Mouse (Mus musculus) heart, embryonic 14.5 days (tissue): ENCODE data around the gene Mamdc4. TPM values are rescaled to one million over a fixed set of nuclear protein-coding genes. Genes with fewer than 3 reads are reported as not detected.

Experiments used
- ATAC-seq: fragments of 200-750 bp; cut with Nextera tagmentation; 2 replicates; pipeline ENCODE4 v1.8.0; 2017; ENCODE audit warnings: low read depth, moderate TSS enrichment; ENCODE audit not compliant: insufficient number of reproducible peaks, insufficient read depth, low FRiP score
- H3K27ac ChIP-seq, 2 experiments: fragments of 200-500 bp in 1 of 2; fragments of 300-500 bp in 1 of 2; sonication (generic) in 1 of 2; replicated peaks in 1 of 2; 2 replicates each; pipeline ENCODE4 v1.5.1; 2012 to 2014; ENCODE audit warnings: low read depth in 2 of 2, low read length in 2 of 2, control low read depth in 1 of 2, mild to moderate bottlenecking in 1 of 2, mixed read lengths in 1 of 2; ENCODE audit not compliant: control insufficient read depth in 1 of 2, insufficient read depth in 1 of 2
- H3K27me3 ChIP-seq: fragments of 300-500 bp; sonication (generic); 2 replicates; pipeline ENCODE4 v1.6.1; 2014; ENCODE audit warnings: mild to moderate bottlenecking, low read length, control low read depth; ENCODE audit not compliant: control insufficient read depth, insufficient read depth
- H3K36me3 ChIP-seq: fragments of 300-500 bp; sonication (generic); 2 replicates; pipeline ENCODE4 v1.6.1; 2014; ENCODE audit warnings: mild to moderate bottlenecking, control low read depth, low read length, mixed read lengths; ENCODE audit not compliant: control insufficient read depth, insufficient read depth
- H3K4me1 ChIP-seq, 2 experiments: fragments of 200-500 bp in 1 of 2; fragments of 300-500 bp in 1 of 2; sonication (generic) in 1 of 2; 2 replicates each; pipeline ENCODE4 v1.6.1; 2012 to 2014; ENCODE audit warnings: low read length in 2 of 2, control low read depth in 1 of 2, mixed read lengths in 1 of 2; ENCODE audit not compliant: control insufficient read depth in 2 of 2, insufficient read depth in 2 of 2
- H3K4me2 ChIP-seq: fragments of 300-500 bp; sonication (generic); 2 replicates; pipeline ENCODE4 v1.6.1; 2014; ENCODE audit warnings: mild to moderate bottlenecking, low read length
- H3K4me3 ChIP-seq, 2 experiments: fragments of 200-500 bp in 1 of 2; fragments of 300-500 bp in 1 of 2; sonication (generic) in 1 of 2; 2 replicates each; pipeline ENCODE4 v1.5.1; 2012 to 2014; ENCODE audit warnings: low read length in 2 of 2, mild to moderate bottlenecking in 2 of 2, control low read depth in 1 of 2, low read depth in 1 of 2, moderate library complexity in 1 of 2; ENCODE audit not compliant: control insufficient read depth in 1 of 2, insufficient read depth in 1 of 2
- H3K9ac ChIP-seq: fragments of 300-500 bp; sonication (generic); 2 replicates; pipeline ENCODE4 v1.6.1; 2014; ENCODE audit warnings: mild to moderate bottlenecking, low read length
- H3K9me3 ChIP-seq: fragments of 300-500 bp; sonication (generic); 2 replicates; pipeline ENCODE4 v1.6.1; 2016; ENCODE audit warnings: low read length, control low read depth; ENCODE audit not compliant: control insufficient read depth
- WGBS: fragments of 180-500 bp; shearing (Covaris S2); extraction: QIAGEN DNeasy Blood & Tissue Kit; methylation state at CpG from one replicate; pipeline ENCODE4 v1.1.7; 2014; 5-methylcytosine and 5-hydroxymethylcytosine counted together
- polyA plus RNA-seq: library from polyadenylated mRNA; unstranded; fragments of >200 nt; fragmentation: Nextera tagmentation; extraction: Ambion mirVana; gene quantifications from 2 replicates; pipeline ENCODE4 v1.2.1, GENCODE M21; 2014

Gene Mamdc4
- polyA plus RNA-seq, 1 experiment from 2014 or later: 1.4 TPM

GRCm38 (mm10) chr2:25588227-25588907, 13.7 kb upstream of the Mamdc4 start:
- no peak overlapping the region for H3K4me2 ChIP-seq
- H3K9ac ChIP-seq: no peak overlapping the region
- H3K4me1 ChIP-seq: peaks cover 8 to 10% of the 10 kb centered on the region in 2 experiments
- ATAC-seq: no peak
- H3K9me3 ChIP-seq: no peaks in the 10 kb centered on the region
- H3K36me3 ChIP-seq: peaks cover 96% of the 10 kb centered on the region
- no peak overlapping the region for H3K4me3 ChIP-seq
- WGBS: 83% methylated on average over 8 of the region's 8 CpGs
- H3K27ac ChIP-seq: no peak overlapping the region
- no peaks in the 10 kb centered on the region for H3K27me3 ChIP-seq

- H3K27ac ChIP-seq: no peak overlapping the region
- H3K9ac ChIP-seq: no peak overlapping the region
- H3K4me2 ChIP-seq: no peak overlapping the region
- H3K36me3 ChIP-seq: peaks cover 93% of the 10 kb centered on the region
- H3K4me1 ChIP-seq: peaks cover 12 to 14% of the 10 kb centered on the region in 2 experiments
- H3K9me3 ChIP-seq: no peaks in the 10 kb centered on the region
- no peaks in the 10 kb centered on the region for H3K27me3 ChIP-seq
- WGBS: 87% methylated on average over 8 of the region's 8 CpGs
- ATAC-seq: no peak
- no peak overlapping the region for H3K4me3 ChIP-seq
Observed at GRCm38 (mm10) chr2:25587290-25587689, 12.6 kb upstream of the Mamdc4 start.

- WGBS: 78% methylated on average over 3 of the region's 3 CpGs
- peaks cover 76% of the 10 kb centered on the region for H3K36me3 ChIP-seq
- H3K27ac ChIP-seq: no peak overlapping the region
- no peaks in the 10 kb centered on the region for H3K9me3 ChIP-seq
- H3K4me1 ChIP-seq: peaks cover 20 to 24% of the 10 kb centered on the region in 2 experiments
- H3K4me2 ChIP-seq: no peak overlapping the region
- no peak overlapping the region for H3K4me3 ChIP-seq
- H3K27me3 ChIP-seq: peaks cover 8% of the 10 kb centered on the region
- no peak for ATAC-seq
- H3K9ac ChIP-seq: no peak overlapping the region
Observed at GRCm38 (mm10) chr2:25585601-25586000, 11.0 kb upstream of the Mamdc4 start.

- no peak overlapping the region for H3K9ac ChIP-seq
Observed at GRCm38 (mm10) chr2:25584856-25585255, 10.2 kb upstream of the Mamdc4 start.

GRCm38 (mm10) chr2:25584152-25584551, 9.5 kb upstream of the Mamdc4 start:
- no peak for ATAC-seq
- no peaks in the 10 kb centered on the region for H3K9me3 ChIP-seq
- no peak overlapping the region for H3K27ac ChIP-seq
- no peak overlapping the region for H3K4me3 ChIP-seq
- peaks cover 22% of the 10 kb centered on the region for H3K27me3 ChIP-seq
- peaks cover 62% of the 10 kb centered on the region for H3K36me3 ChIP-seq
- 88% methylated on average over 3 of the region's 3 CpGs for WGBS
- no peak overlapping the region for H3K4me2 ChIP-seq
- peaks cover 20 to 30% of the 10 kb centered on the region in 2 experiments for H3K4me1 ChIP-seq
- H3K9ac ChIP-seq: no peak overlapping the region

More at GRCm38 (mm10) chr2:25584856-25585255, 10.2 kb upstream of the Mamdc4 start:
- no peak overlapping the region for H3K4me2 ChIP-seq
- WGBS: 91% methylated on average over 4 of the region's 4 CpGs
- peaks cover 15% of the 10 kb centered on the region for H3K27me3 ChIP-seq
- no peak for ATAC-seq
- no peak overlapping the region for H3K4me3 ChIP-seq
- H3K27ac ChIP-seq: no peak overlapping the region
- H3K9me3 ChIP-seq: no peaks in the 10 kb centered on the region
- H3K4me1 ChIP-seq: peaks cover 20 to 24% of the 10 kb centered on the region in 2 experiments
- H3K36me3 ChIP-seq: peaks cover 68% of the 10 kb centered on the region

- ATAC-seq: no peak
- peaks cover 59% of the 10 kb centered on the region for H3K36me3 ChIP-seq
- 65% methylated on average over 3 of the region's 4 CpGs for WGBS
Observed at GRCm38 (mm10) chr2:25583571-25583970, 8.9 kb upstream of the Mamdc4 start.

GRCm38 (mm10) chr2:25583120-25583481, 8.5 kb upstream of the Mamdc4 start:
- Histone ChIP-seq H3K27ac (no peak overlapping the region), H3K4me3 (no peak overlapping the region), H3K9me3 (no peaks in the 10 kb centered on the region), H3K4me2 (no peak overlapping the region), H3K27me3 (peaks cover 33% of the 10 kb centered on the region), H3K36me3 (peaks cover 54% of the 10 kb centered on the region), H3K4me1 (peaks cover 21 to 35% of the 10 kb centered on the region in 2 experiments), H3K9ac (no peak overlapping the region)
- 86% methylated on average over 6 of the region's 6 CpGs for WGBS
- no peak for ATAC-seq

More at GRCm38 (mm10) chr2:25583571-25583970, 8.9 kb upstream of the Mamdc4 start:
- H3K4me1 ChIP-seq: peaks cover 20 to 31% of the 10 kb centered on the region in 2 experiments
- no peak overlapping the region for H3K9ac ChIP-seq
- no peak overlapping the region for H3K27ac ChIP-seq
- H3K4me3 ChIP-seq: no peak overlapping the region
- H3K4me2 ChIP-seq: no peak overlapping the region
- H3K9me3 ChIP-seq: no peaks in the 10 kb centered on the region
- H3K27me3 ChIP-seq: peaks cover 28% of the 10 kb centered on the region
